Mouse (Mus musculus) adrenal gland, postnatal 10 days (tissue): Measurements from ENCODE around the gene Echdc3. TPM values are rescaled to one million over a fixed set of nuclear protein-coding genes. Genes with fewer than 3 reads are reported as not detected.

Experiments
- DNase-seq: peaks from one replicate; pipeline ENCODE4 v3.0.0; 2021; ENCODE audit warnings: mixed read lengths
- long read RNA-seq, 2 experiments: library from polyadenylated mRNA; stranded (forward); transcript quantifications; one replicate each; pipeline ENCODE4 v2.0.0; 2021
- total RNA-seq, 2 experiments: library from RNA; stranded (reverse); gene quantifications; 2 replicates each; pipeline ENCODE4 v1.2.3; 2021

The Echdc3 gene
- 10 to 100 TPM; 61.9 to 65.2 TPM for total RNA-seq
- long read RNA-seq, experiment 1, transcript Echdc3-201 (5 exons, 1,851 nt), result major isoform, 131 of 152 reads
- long read RNA-seq, experiment 1, partial matches to known transcripts, result 5 of 152 reads
- long read RNA-seq, experiment 1, other reads (novel, unspliced or antisense), result 16 of 152 reads
- long read RNA-seq, experiment 2, transcript Echdc3-201 (5 exons, 1,851 nt), result major isoform, 73 of 84 reads
- long read RNA-seq, experiment 2, partial matches to known transcripts, result 1 of 84 reads
- long read RNA-seq, experiment 2, other reads (novel, unspliced or antisense), result 8 of 84 reads

GRCm38 (mm10) chr2:6212724-6213511 lies at the start of gene Echdc3:
Gene Echdc3, minus strand, starts transcription at chr2:6213033.
- peak; percentile 93 for DNase-seq

- no peak for DNase-seq
Observed at GRCm38 (mm10) chr2:6261718-6262117, 48.9 kb upstream of the Echdc3 start.

- DNase-seq, result peak; percentile 19
Observed at GRCm38 (mm10) chr2:6261201-6261672, 48.4 kb upstream of the Echdc3 start.

- no peak for DNase-seq
Observed at GRCm38 (mm10) chr2:6260661-6261060, 47.8 kb upstream of the Echdc3 start.

- no peak for DNase-seq
Observed at GRCm38 (mm10) chr2:6259182-6259581, 46.3 kb upstream of the Echdc3 start.

- no peak for DNase-seq
Observed at GRCm38 (mm10) chr2:6258026-6258425, 45.2 kb upstream of the Echdc3 start.

- no peak for DNase-seq
Observed at GRCm38 (mm10) chr2:6257146-6257545, 44.3 kb upstream of the Echdc3 start.

- DNase-seq, result peak; percentile 79
Observed at GRCm38 (mm10) chr2:6255989-6256841, 43.4 kb upstream of the Echdc3 start.

DNA sequence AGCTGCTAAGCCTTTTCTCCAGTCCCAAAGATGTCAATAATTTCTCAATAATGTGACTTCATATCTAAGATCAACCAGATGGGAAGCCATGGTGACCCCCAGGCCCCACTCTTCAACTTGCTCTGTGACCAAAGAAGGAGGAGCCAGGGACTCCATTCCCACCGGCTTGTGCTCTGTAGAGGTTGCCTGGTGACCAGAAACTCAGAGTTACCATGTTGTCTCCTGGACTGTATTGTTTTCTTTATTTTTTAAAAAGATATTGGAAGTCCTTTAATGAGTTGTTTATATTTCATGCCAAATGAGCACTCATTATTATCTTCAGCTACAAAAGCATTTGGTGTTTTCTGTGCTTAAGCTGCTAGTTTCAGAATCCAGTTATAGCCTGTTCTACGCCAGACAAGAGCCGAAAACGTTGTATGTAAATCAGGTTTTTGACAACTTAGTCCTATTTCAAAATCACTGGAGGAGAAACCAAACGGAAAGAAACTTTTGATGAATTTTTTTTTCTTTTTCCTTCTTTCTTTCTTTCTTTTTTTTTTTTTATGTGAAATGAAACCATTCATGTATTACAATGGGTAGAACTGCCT lies 42.7 kb upstream of the Echdc3 start:
- no peak for DNase-seq

DNA sequence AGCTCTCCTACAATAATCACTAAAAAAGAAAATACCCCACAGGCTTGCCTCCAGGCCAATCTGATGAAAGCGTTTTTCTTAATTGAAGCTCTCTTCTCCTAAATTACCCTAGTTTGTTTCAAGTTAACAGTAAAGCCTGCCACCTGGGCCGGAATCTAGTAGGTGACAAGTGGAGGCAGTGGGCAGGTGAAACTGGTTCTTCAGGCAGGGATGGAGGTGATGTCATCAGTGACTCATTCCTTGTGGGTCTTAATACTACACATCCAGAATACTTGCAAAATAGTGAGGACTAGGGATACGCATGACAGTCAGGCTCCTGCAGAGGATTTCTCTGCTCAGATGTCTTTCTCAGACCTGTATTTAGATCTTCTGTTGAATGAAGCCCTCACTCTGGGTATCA lies 39.7 kb upstream of the Echdc3 start:
- no peak for DNase-seq

DNA sequence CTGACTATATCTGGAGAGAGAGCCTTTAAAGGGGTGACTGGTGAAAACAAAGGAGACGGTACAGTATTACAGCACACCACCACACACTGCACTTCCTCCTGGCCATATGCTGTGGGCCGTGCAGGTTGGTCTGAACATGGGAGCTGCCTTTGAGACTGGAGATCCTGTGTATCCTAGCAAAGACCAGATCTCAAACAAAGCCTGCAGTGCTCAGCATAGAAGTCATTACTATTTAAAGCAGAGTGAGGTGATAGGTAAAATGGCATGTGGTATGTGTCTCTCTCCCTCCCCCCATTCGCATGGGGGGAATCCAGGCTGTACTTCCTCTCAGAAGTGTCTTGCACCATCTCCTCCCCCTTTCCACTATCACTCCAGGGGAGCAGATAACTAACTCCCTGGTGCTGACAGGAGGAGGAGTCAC lies 38.3 kb upstream of the Echdc3 start:
- DNase-seq, result no peak

DNA sequence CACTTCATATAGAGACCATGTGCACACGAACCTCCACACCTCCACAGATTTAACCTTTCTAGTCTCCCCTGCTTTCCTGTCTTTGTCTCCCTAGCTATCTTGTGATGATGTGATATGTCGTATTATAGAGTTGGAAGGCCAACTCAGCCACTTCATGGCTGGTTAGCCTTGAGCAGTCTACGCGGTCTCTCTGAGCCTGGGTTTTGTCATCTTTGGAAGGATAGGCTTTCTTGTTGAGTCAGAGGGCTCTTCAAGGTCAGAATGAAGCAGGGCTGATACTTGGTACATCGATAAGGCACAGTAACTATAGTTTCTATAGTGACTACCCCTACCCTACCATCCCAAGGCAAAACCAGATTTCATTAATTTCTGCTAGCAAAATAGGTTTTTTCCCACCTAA lies 28.6 kb upstream of the Echdc3 start:
- no peak for DNase-seq

DNA sequence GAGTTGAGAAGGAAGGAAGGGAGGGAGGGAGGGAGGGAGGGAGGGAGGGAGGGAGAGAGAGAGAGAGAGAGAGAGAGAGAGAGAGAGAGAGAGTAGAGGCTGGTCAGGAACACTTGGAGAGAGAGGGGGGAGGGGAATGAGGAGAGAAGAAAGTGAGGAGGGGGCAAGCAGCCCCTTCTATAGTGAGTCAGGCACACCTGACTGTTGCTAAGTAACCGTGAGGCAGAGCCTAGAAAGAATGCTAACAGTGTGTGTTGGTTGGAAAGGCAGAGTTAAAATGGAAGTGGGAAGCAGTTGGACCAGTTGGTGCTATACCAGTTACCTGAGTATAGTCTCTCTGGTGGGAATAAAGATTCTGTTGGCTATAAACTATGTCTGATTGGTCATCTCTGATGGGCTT lies 27.2 kb upstream of the Echdc3 start:
- DNase-seq, result no peak

DNA sequence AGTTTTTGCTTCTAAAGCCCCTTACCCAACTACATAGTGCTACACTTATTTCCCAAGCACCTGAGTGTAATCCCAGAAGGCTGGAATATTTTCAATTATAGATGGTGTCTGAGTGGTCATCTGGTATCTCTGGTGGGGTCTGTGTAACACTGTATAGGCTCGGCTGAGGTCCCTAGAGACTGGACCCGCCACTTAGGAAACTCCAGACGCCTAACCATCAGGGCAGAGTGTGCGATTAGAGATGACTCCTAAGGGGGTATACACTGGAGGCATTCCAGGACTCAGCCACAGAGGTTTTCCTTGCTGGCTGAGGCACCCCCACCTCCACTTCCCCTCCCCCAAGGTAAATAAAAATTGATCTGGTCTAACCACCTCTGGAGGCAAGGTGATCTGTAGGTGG lies 26.5 kb upstream of the Echdc3 start:
- no peak for DNase-seq

GRCm38 (mm10) chr2:6238679-6239078 lies 25.8 kb upstream of the Echdc3 start:
- DNase-seq, result no peak

- DNase-seq, result no peak
Observed at GRCm38 (mm10) chr2:6238244-6238643, 25.4 kb upstream of the Echdc3 start.

GRCm38 (mm10) chr2:6233353-6233752 lies 20.5 kb upstream of the Echdc3 start:
- no peak for DNase-seq

GRCm38 (mm10) chr2:6232755-6233154 lies 19.9 kb upstream of the Echdc3 start:
- no peak for DNase-seq

GRCm38 (mm10) chr2:6230865-6231264 lies 18.0 kb upstream of the Echdc3 start:
- DNase-seq, result no peak

GRCm38 (mm10) chr2:6229597-6230290 lies 16.9 kb upstream of the Echdc3 start:
- DNase-seq, result no peak

DNA sequence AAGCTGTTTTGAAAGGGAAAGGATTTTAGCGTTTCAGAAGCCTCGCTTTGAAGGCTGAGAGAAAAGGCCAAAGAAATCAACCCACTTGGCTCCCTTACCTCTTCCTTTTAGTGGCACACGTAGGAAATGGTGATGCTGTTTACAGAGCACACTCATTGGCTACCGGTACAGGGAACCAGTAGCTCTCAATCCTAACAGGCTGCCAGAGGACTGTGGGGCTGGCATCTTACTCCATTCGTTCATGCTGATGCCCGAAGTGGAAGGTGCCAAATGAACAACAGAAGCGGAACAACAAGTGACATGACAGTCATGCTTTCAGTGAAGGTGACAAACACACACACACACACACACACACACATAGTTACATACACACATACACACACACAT lies 14.2 kb upstream of the Echdc3 start:
- no peak for DNase-seq
